Comparison of ENCODE assay signal across 9 mouse cellular contexts in the genomic region with DNA sequence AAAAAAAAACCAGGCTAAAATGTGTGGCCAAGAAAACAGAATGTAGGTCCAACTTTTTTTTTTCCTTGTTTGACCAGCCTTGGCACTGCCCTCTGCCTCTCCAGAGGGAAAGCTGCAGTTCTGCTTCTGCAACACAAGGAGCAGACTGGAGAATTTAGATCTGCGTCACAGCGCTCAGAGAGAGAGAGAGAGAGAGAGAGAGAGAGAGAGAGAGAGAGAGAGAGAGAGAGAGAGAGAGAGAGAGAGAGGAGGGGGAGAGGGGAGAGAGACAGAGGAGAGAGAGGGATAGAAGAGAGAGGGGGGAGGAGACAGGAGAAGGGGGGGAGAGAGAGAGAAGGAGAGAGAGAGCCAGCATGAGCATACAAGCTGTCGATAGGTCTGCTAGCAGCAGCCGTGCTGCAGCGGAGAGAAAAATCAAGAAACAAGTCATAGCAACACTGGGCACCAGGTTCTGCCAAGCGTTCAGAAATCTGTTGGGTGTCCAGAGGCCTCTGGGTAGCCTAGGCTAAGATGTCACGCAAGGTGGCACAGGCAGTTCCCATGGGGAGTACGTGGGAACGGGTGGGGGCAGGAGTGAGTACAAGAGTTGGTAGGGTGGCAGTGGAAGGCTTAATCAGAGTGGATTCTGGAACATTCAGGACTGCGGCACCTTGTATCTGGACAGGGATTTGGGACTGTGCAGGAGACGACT.
A peak's percentile ranks its signal among the peaks of the same experiment; 100 is the strongest.
DNase-seq lines count a peak whose midpoint lies in the region; ATAC-seq and TF ChIP-seq lines count a peak whose summit lies in the region.
"Had no signal": no experiment of that assay in that cellular context is flagged by ENCODE, and none has a peak within 500 bp of the region (broad histone marks: within the 10 kb centered on the region; RNA-seq: fewer than 3 reads in every experiment).

No protein-coding gene starts in this region.

- peak; percentile 47; the same call in 1 of the 2 replicates for TF ChIP-seq CTCF in kidney, postnatal 0 days (IDR thresholded peaks at IDR 0.05; ENCODE audit: low read depth)

- H3K4me1 ChIP-seq in hindbrain, embryonic 11.5 days (replicated peaks; ENCODE audit: control insufficient read depth, insufficient read depth, low read length), result no peaks in the 10 kb centered on the region
- 0 out of 2 replicates have a peak, but pooled peaks cover 3% of the 10 kb centered on the region for H3K4me1 ChIP-seq in hindbrain, embryonic 10.5 days (replicated peaks)
- peaks cover 8% of the 10 kb centered on the region; the same call in 1 of the 2 replicates for H3K4me1 ChIP-seq in heart, embryonic 12.5 days (replicated peaks)
- H3K4me1 ChIP-seq in kidney, postnatal 0 days (replicated peaks; ENCODE audit: insufficient read depth, low read length), result 0 out of 2 replicates have a peak, but pooled peaks cover 3% of the 10 kb centered on the region
- 0 out of 2 replicates have a peak, but pooled peaks cover 5% of the 10 kb centered on the region for H3K4me1 ChIP-seq in lung, embryonic 16.5 days (replicated peaks; ENCODE audit: control insufficient read depth, insufficient read depth, low read length)

- H3K27me3 ChIP-seq in hindbrain, embryonic 11.5 days (ENCODE audit: control insufficient read depth, insufficient read depth, low read length), result no peaks in the 10 kb centered on the region
- no peaks in the 10 kb centered on the region for H3K27me3 ChIP-seq in hindbrain, embryonic 10.5 days (ENCODE audit: insufficient read depth, poor library complexity, severe bottlenecking)
- no peaks in the 10 kb centered on the region for H3K27me3 ChIP-seq in heart, embryonic 12.5 days (replicated peaks)
- H3K27me3 ChIP-seq in kidney, postnatal 0 days (ENCODE audit: insufficient read depth, low read length), result no peaks in the 10 kb centered on the region
- H3K27me3 ChIP-seq in lung, embryonic 16.5 days (ENCODE audit: control insufficient read depth, insufficient read depth, low read depth, low read length), result no peaks in the 10 kb centered on the region
- H3K27me3 ChIP-seq: CH12.LX had no signal

- no peaks in the 10 kb centered on the region for H3K36me3 ChIP-seq in hindbrain, embryonic 11.5 days (ENCODE audit: control insufficient read depth, insufficient read depth, low read length)
- no peaks in the 10 kb centered on the region for H3K36me3 ChIP-seq in hindbrain, embryonic 10.5 days
- H3K36me3 ChIP-seq in heart, embryonic 12.5 days, result no peaks in the 10 kb centered on the region
- no peaks in the 10 kb centered on the region for H3K36me3 ChIP-seq in kidney, postnatal 0 days (ENCODE audit: insufficient read depth, low read length)
- no peaks in the 10 kb centered on the region for H3K36me3 ChIP-seq in lung, embryonic 16.5 days (ENCODE audit: control insufficient read depth, insufficient read depth, low read length)

- WGBS in hindbrain, embryonic 11.5 days, result 73% methylated on average over 11 of the region's 11 CpGs
- 73% methylated on average over 11 of the region's 11 CpGs for WGBS in hindbrain, embryonic 10.5 days
- 56% methylated on average over 11 of the region's 11 CpGs for WGBS in heart, embryonic 12.5 days
- 56% methylated on average over 11 of the region's 11 CpGs for WGBS in kidney, postnatal 0 days
- 55% methylated on average over 11 of the region's 11 CpGs for WGBS in lung, embryonic 16.5 days

- peak; percentile 27 for DNase-seq in hindbrain, embryonic 11.5 days (ENCODE audit: low spot score)
- no peak for DNase-seq in hindbrain, embryonic 10.5 days (ENCODE audit: low spot score)
- DNase-seq in cerebellum, postnatal 36 days, result peak; percentile 48 to 56
- DNase-seq in kidney, postnatal 0 days (ENCODE audit: low spot score), result peak; percentile 70
- peak; percentile 44 for DNase-seq in right cerebral cortex, postnatal 14 days
- DNase-seq in spleen, postnatal 4 days (ENCODE audit: low spot score in 2 of 2), result no peak

- peak; percentile 31; the same call in 1 of the 2 replicates for ATAC-seq in hindbrain, embryonic 11.5 days (ENCODE audit: low FRiP score)
- 0 out of 2 replicates have a peak, but pooled peaks have one; percentile 56 for ATAC-seq in heart, embryonic 12.5 days (ENCODE audit: insufficient number of reproducible peaks, low FRiP score)
- peak; percentile 80 for ATAC-seq in kidney, postnatal 0 days (replicated peaks; ENCODE audit: low FRiP score, low read depth)
- ATAC-seq in lung, embryonic 16.5 days (ENCODE audit: low read depth), result peak; percentile 86; the same call in 1 of the 2 replicates

- no peak overlapping the region for H3K4me3 ChIP-seq in hindbrain, embryonic 11.5 days (ENCODE audit: low read depth, low read length)
- no peak overlapping the region for H3K4me3 ChIP-seq in hindbrain, embryonic 10.5 days
- peak overlapping the region; percentile 18 for H3K4me3 ChIP-seq in heart, embryonic 12.5 days
- no peak overlapping the region for H3K4me3 ChIP-seq in kidney, postnatal 0 days (replicated peaks; ENCODE audit: low read depth, low read length)
- peak overlapping the region; percentile 28 for H3K4me3 ChIP-seq in lung, embryonic 16.5 days (ENCODE audit: low read length)

- no peak overlapping the region for H3K4me2 ChIP-seq in hindbrain, embryonic 11.5 days (replicated peaks; ENCODE audit: low read depth, low read length)
- H3K4me2 ChIP-seq in heart, embryonic 12.5 days, result peak overlapping the region; percentile 64
- peak overlapping the region; percentile 25 for H3K4me2 ChIP-seq in kidney, postnatal 0 days (ENCODE audit: low read length)
- H3K4me2 ChIP-seq in lung, embryonic 16.5 days (ENCODE audit: low read depth, low read length), result peak overlapping the region; percentile 51

- H3K27ac ChIP-seq in hindbrain, embryonic 11.5 days (ENCODE audit: low read depth, low read length), result no peak overlapping the region
- no peak overlapping the region for H3K27ac ChIP-seq in hindbrain, embryonic 10.5 days
- no peak overlapping the region for H3K27ac ChIP-seq in heart, embryonic 12.5 days (ENCODE audit: poor library complexity, severe bottlenecking)
- no peak overlapping the region for H3K27ac ChIP-seq in kidney, postnatal 0 days
- no peak overlapping the region for H3K27ac ChIP-seq in lung, embryonic 16.5 days (ENCODE audit: low read length)

- no peak overlapping the region for H3K9ac ChIP-seq in hindbrain, embryonic 11.5 days (ENCODE audit: low read depth, low read length)
- no peak overlapping the region for H3K9ac ChIP-seq in heart, embryonic 12.5 days
- H3K9ac ChIP-seq in kidney, postnatal 0 days (ENCODE audit: low read depth, low read length), result no peak overlapping the region
- H3K9ac ChIP-seq in lung, embryonic 16.5 days (ENCODE audit: low read length), result peak overlapping the region; percentile 35; the same call in 1 of the 2 replicates

- no peaks in the 10 kb centered on the region for H3K9me3 ChIP-seq in hindbrain, embryonic 11.5 days (ENCODE audit: control insufficient read depth, low read length)
- H3K9me3 ChIP-seq in hindbrain, embryonic 10.5 days, result no peaks in the 10 kb centered on the region
- no peaks in the 10 kb centered on the region for H3K9me3 ChIP-seq in heart, embryonic 12.5 days (replicated peaks)
- no peaks in the 10 kb centered on the region for H3K9me3 ChIP-seq in kidney, postnatal 0 days (replicated peaks; ENCODE audit: low read length)
- no peaks in the 10 kb centered on the region for H3K9me3 ChIP-seq in lung, embryonic 16.5 days (ENCODE audit: control insufficient read depth, low read length)

Comparison
In these comparisons a context has a peak if more than half of its experiments do, and no peak if none do; other contexts are left out.
1. DNase-seq: peak in hindbrain, embryonic 11.5 days (single experiment), cerebellum, postnatal 36 days (2 of 2), kidney, postnatal 0 days (single experiment) and right cerebral cortex, postnatal 14 days (single experiment); none in hindbrain, embryonic 10.5 days (single experiment) and spleen, postnatal 4 days (0 of 2).
2. ATAC-seq: peak in every context shown above with its lines; median percentile 86 in lung, embryonic 16.5 days; 80 in kidney, postnatal 0 days; 56 in heart, embryonic 12.5 days; 31 in hindbrain, embryonic 11.5 days.
3. H3K4me3 ChIP-seq: peak in heart, embryonic 12.5 days (single experiment) and lung, embryonic 16.5 days (single experiment); none in hindbrain, embryonic 11.5 days (single experiment), hindbrain, embryonic 10.5 days (single experiment) and kidney, postnatal 0 days (single experiment).